Mouse (Mus musculus) myocyte (in vitro differentiated cells): ENCODE measurements at regions not wholly inside any gene's neighbourhood (a gene's known extent, or its start where the extent isn't known, plus 50 kb on each side); places are given as distances from the start of the nearest gene placed in this dataset.

ENCODE experiments used
- CEBPB ChIP-seq: IDR thresholded peaks from 2 replicates; pipeline ENCODE4 v1.6.1; 2011; ENCODE audit warnings: mild to moderate bottlenecking, moderate library complexity; ENCODE audit not compliant: poor library complexity, insufficient read depth, severe bottlenecking
- E2F4 ChIP-seq: IDR thresholded peaks from one replicate; pipeline ENCODE4 v1.6.1; 2011; ENCODE audit warnings: mild to moderate bottlenecking, control low read depth, moderate library complexity; ENCODE audit not compliant: insufficient read depth
- MYOD1 ChIP-seq, 3 experiments: IDR thresholded peaks; one replicate each; pipeline ENCODE4 v1.6.1; 2011; ENCODE audit warnings: control low read depth in 2 of 3, low read depth in 2 of 3, mild to moderate bottlenecking in 2 of 3, moderate library complexity in 1 of 3; ENCODE audit not compliant: insufficient read length in 2 of 3, control insufficient read depth in 1 of 3
- POLR2A ChIP-seq: IDR thresholded peaks from one replicate; pipeline ENCODE4 v1.6.1; 2011; ENCODE audit warnings: low read depth, mild to moderate bottlenecking, control low read depth, moderate library complexity; ENCODE audit not compliant: insufficient read length
- REST ChIP-seq: IDR thresholded peaks from one replicate; pipeline ENCODE4 v1.6.1; 2011; ENCODE audit warnings: mild to moderate bottlenecking, control low read depth, moderate library complexity; ENCODE audit not compliant: insufficient read depth, insufficient read length
- SRF ChIP-seq: IDR thresholded peaks from one replicate; pipeline ENCODE4 v1.6.1; 2011; ENCODE audit warnings: low read depth; ENCODE audit not compliant: control insufficient read depth, insufficient read length

DNA sequence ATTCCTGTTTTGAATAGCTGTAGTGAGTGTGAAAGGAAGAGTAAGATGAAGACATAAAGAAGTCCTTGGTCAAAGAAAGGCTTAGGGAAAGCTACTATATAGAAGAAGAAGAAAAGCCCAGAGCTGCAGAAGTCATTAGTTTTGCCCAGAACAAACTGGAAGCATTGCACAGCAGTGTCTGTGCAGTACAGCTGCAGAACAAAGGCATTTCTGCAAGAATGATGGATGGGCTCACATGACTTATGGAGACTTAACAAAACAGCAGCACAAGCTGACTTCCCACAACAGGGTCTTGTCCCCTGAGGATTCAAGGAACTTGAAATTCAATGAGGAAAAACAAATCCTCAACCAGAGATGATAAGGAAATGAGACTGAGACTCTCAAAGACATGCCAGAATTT is 381.7 kb downstream of the AW209491 start:
- no peak for TF ChIP-seq E2F4
- no peak for TF ChIP-seq POLR2A
- no peak for TF ChIP-seq REST
- no peak for TF ChIP-seq CEBPB
- TF ChIP-seq SRF: no peak
- no peak for TF ChIP-seq MYOD1 (IDR thresholded peaks at IDR 0.05; ENCODE audit: control insufficient read depth in 1 of 3, insufficient read length in 2 of 3, low read depth in 2 of 3)
